Mouse (Mus musculus): ENCODE data around the gene Hint1.

DNA sequence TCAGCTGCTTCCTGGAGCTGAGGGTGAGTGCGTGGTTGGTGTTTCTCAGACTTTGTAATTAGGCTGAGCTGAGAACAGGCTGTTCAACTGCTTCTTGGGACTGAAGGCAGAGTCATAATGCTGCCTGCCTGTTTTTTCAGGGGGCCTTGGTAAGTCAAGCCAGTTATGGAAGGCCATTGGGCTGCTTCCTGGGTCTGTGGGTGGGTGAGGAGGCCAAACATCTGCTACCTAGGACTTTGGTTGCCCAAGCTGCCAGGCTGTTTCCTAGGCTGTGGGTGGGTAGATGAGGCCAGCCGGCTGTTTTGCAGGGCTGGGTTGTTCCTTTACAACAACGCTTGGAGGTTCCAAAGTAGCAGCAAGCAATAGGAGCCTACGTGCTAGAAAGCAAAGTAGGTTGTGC is 32.4 kb upstream of the Hint1 start:
- TF ChIP-seq CTCF (IDR thresholded peaks at IDR 0.05; ENCODE audit: extremely low read depth, insufficient read depth, low read length) (no peak), POLR2A (IDR thresholded peaks at IDR 0.05; ENCODE audit: extremely low read depth, insufficient read depth, low read length) (no peak)

Data from cortical plate, adult 2 months (tissue).